9 mouse cellular contexts compared by ENCODE assay signal in the genomic region with DNA sequence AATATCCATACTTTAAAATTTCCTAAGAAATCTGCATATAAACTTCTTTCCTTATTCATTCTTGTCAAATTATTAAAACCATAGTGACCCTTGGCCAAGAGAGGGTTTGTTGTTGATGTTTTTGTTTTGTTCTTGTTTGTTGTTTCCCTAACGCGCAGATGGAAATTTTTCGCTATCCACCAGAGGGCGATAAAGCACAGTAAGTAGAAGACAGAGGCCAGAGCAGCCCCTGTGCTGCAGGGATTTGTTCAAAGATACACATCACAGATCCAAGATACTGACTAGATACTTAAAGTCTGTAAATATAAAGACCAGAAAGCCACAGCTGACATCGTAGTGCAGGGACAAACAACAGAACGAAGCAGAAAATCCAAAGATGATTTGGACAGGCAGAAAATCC. TPM values are rescaled to one million over a fixed set of nuclear protein-coding genes. Genes with fewer than 3 reads are reported as not detected.
DNase-seq lines count a peak whose midpoint lies in the region; ATAC-seq and TF ChIP-seq lines count a peak whose summit lies in the region.
"Had no signal": no experiment of that assay in that cellular context is flagged by ENCODE, and none has a peak within 500 bp of the region (broad histone marks: within the 10 kb centered on the region; RNA-seq: fewer than 3 reads in every experiment).

No protein-coding gene starts in this region.

- peak; percentile 1 for DNase-seq in cerebellum, adult 11 months
- no peak for DNase-seq in cerebellum, adult 11-12 months
- peak; percentile 22 for DNase-seq in MEL (ENCODE audit: low read depth, low spot score)
- DNase-seq in gastrocnemius, postnatal 4 days (ENCODE audit: low spot score in 2 of 2), result peak; percentile 17 to 57
- DNase-seq in layer of hippocampus, adult 9-11 months, result peak; percentile 22
- DNase-seq in midbrain, embryonic 14.5 days, result peak; percentile 92
- peak; percentile 11 for DNase-seq in yolk sac, embryonic 10.5 days (ENCODE audit: low spot score)

- peak; percentile 18 to 41 (median 32); a peak in 4 of 6 replicates for TF ChIP-seq CTCF in MEL (IDR thresholded peaks at IDR 0.05 in 2 of 3, conservative IDR thresholded peaks at IDR 0.05 in 1 of 3; ENCODE audit: control insufficient read depth in 1 of 3, insufficient read depth in 1 of 3, low read depth in 2 of 3, low read length in 3 of 3, poor library complexity in 1 of 3, severe bottlenecking in 1 of 3)

- no peak for TF ChIP-seq EP300 in MEL (IDR thresholded peaks at IDR 0.05; ENCODE audit: low read depth in 1 of 2, low read length in 2 of 2)

- H3K4me3 ChIP-seq in MEL (ENCODE audit: control insufficient read depth in 1 of 2, insufficient read depth in 1 of 2, low read depth in 2 of 2, low read length in 2 of 2), result no peak overlapping the region
- no peak overlapping the region for H3K4me3 ChIP-seq in midbrain, embryonic 14.5 days (replicated peaks; ENCODE audit: low read depth, low read length)

- no peak for TF ChIP-seq POLR2A in MEL (IDR thresholded peaks at IDR 0.05; ENCODE audit: control insufficient read depth in 1 of 2, insufficient read depth in 1 of 2, low read depth in 1 of 2, low read length in 2 of 2, poor library complexity in 1 of 2)

- H3K9me3 ChIP-seq in MEL (replicated peaks; ENCODE audit: insufficient read depth, low read length), result no peaks in the 10 kb centered on the region
- H3K9me3 ChIP-seq in midbrain, embryonic 14.5 days (ENCODE audit: control insufficient read depth, low read length), result no peaks in the 10 kb centered on the region

- H3K27me3 ChIP-seq in MEL (ENCODE audit: control insufficient read depth in 1 of 2, insufficient read depth in 2 of 2, low read length in 2 of 2), result no peaks in the 10 kb centered on the region
- H3K27me3 ChIP-seq in midbrain, embryonic 14.5 days (ENCODE audit: control insufficient read depth, insufficient read depth, low read length), result no peaks in the 10 kb centered on the region

- no peaks in the 10 kb centered on the region for H3K36me3 ChIP-seq in MEL (ENCODE audit: control insufficient read depth in 1 of 2, insufficient read depth in 2 of 2, low read length in 2 of 2)
- H3K36me3 ChIP-seq in midbrain, embryonic 14.5 days (ENCODE audit: control insufficient read depth, insufficient read depth, low read length), result no peaks in the 10 kb centered on the region

- no peak overlapping the region for H3K9ac ChIP-seq in MEL (ENCODE audit: control insufficient read depth, low read depth, low read length, poor library complexity, severe bottlenecking)
- 0 out of 2 replicates have a peak overlapping the region, but pooled peaks have one; percentile 9 for H3K9ac ChIP-seq in midbrain, embryonic 14.5 days (replicated peaks; ENCODE audit: low read length)

- no peaks in the 10 kb centered on the region for H3K79me2 ChIP-seq in MEL (ENCODE audit: control insufficient read depth, insufficient read depth, low read length, poor library complexity)

- ATAC-seq in common myeloid progenitor, adult 5-6 weeks (replicated peaks; ENCODE audit: low read depth, poor library complexity, severe bottlenecking), result peak; percentile 69
- peak; percentile 71 for ATAC-seq in midbrain, embryonic 14.5 days (ENCODE audit: low FRiP score, low TSS enrichment)

- TF ChIP-seq RAD21 in MEL (IDR thresholded peaks at IDR 0.05; ENCODE audit: low read depth, low read length), result peak; percentile 32

- WGBS in midbrain, embryonic 14.5 days, result 12% methylated on average over 6 of the region's 6 CpGs

- H3K4me1 ChIP-seq in MEL (ENCODE audit: control insufficient read depth in 1 of 2, insufficient read depth in 2 of 2, low read length in 2 of 2), result no peaks in the 10 kb centered on the region
- H3K4me1 ChIP-seq in midbrain, embryonic 14.5 days (ENCODE audit: control insufficient read depth, insufficient read depth, low read length), result no peaks in the 10 kb centered on the region

- no peak overlapping the region for H3K4me2 ChIP-seq in midbrain, embryonic 14.5 days (ENCODE audit: low read length)

- no peak overlapping the region for H3K27ac ChIP-seq in MEL (ENCODE audit: control insufficient read depth, low read depth, low read length)
- no peak overlapping the region for H3K27ac ChIP-seq in midbrain, embryonic 14.5 days (replicated peaks; ENCODE audit: low read depth, low read length)

TF ChIP-seq in MEL, 35 proteins besides CTCF, POLR2A, EP300 and RAD21:
- TF ChIP-seq ZC3H11A (IDR thresholded peaks at IDR 0.05; ENCODE audit: low read depth, low read length) (no peak), SMC3 (IDR thresholded peaks at IDR 0.05; ENCODE audit: low read depth, low read length) (peak; percentile 22; the same call in 1 of the 2 replicates)

RNA-seq across cellular contexts. Expression of a gene that starts 6.6 kb away (rescaled TPM):
- total RNA-seq in MEL (2012; rRNA removed), result not detected in 2 replicates
- not detected for polyA plus RNA-seq in MEL (2012; ENCODE audit: insufficient read depth in 1 of 2, insufficient read length in 2 of 2, low read depth in 1 of 2, low replicate concordance in 2 of 2, missing spikeins in 1 of 2)
- not detected in 2 replicates for total RNA-seq in common myeloid progenitor, adult 5-6 weeks (2017)
- not detected for total RNA-seq in gastrocnemius, postnatal 4 days (2021)
- polyA plus RNA-seq in midbrain, embryonic 14.5 days (2014; fragmentation: Nextera tagmentation; extraction: Ambion mirVana), result not detected in 2 replicates
- polyA plus RNA-seq: gonadal fat pad, adult 2 months had no signal

RNA-seq across cellular contexts. Expression of a gene that starts 15.2 kb away (rescaled TPM):
- total RNA-seq in MEL (2012; rRNA removed), result not detected in 2 replicates
- polyA plus RNA-seq in MEL (2012; ENCODE audit: insufficient read depth in 1 of 2, insufficient read length in 2 of 2, low read depth in 1 of 2, low replicate concordance in 2 of 2, missing spikeins in 1 of 2), result not detected
- total RNA-seq in common myeloid progenitor, adult 5-6 weeks (2017), result not detected in 2 replicates
- total RNA-seq in gastrocnemius, postnatal 4 days (2021), result not detected
- not detected in 2 replicates for polyA plus RNA-seq in midbrain, embryonic 14.5 days (2014; fragmentation: Nextera tagmentation; extraction: Ambion mirVana)
- polyA plus RNA-seq: gonadal fat pad, adult 2 months had no signal

RNA-seq across cellular contexts. Expression of a gene that starts 37.3 kb away (rescaled TPM):
- total RNA-seq in MEL (2012; rRNA removed), result not detected in 2 replicates
- not detected for polyA plus RNA-seq in MEL (2012; ENCODE audit: insufficient read depth in 1 of 2, insufficient read length in 2 of 2, low read depth in 1 of 2, low replicate concordance in 2 of 2, missing spikeins in 1 of 2)
- total RNA-seq in common myeloid progenitor, adult 5-6 weeks (2017), result not detected in 2 replicates
- not detected for total RNA-seq in gastrocnemius, postnatal 4 days (2021)
- polyA plus RNA-seq in midbrain, embryonic 14.5 days (2014; fragmentation: Nextera tagmentation; extraction: Ambion mirVana), result not detected in 2 replicates
- polyA plus RNA-seq: gonadal fat pad, adult 2 months had no signal

RNA-seq across cellular contexts. Expression of a gene that starts 44.9 kb away (rescaled TPM):
- not detected in 2 replicates for total RNA-seq in MEL (2012; rRNA removed)
- polyA plus RNA-seq in MEL (2012; ENCODE audit: insufficient read depth in 1 of 2, insufficient read length in 2 of 2, low read depth in 1 of 2, low replicate concordance in 2 of 2, missing spikeins in 1 of 2), result not detected
- not detected in 2 replicates for total RNA-seq in common myeloid progenitor, adult 5-6 weeks (2017)
- total RNA-seq in gastrocnemius, postnatal 4 days (2021), result not detected
- not detected in 2 replicates for polyA plus RNA-seq in midbrain, embryonic 14.5 days (2014; fragmentation: Nextera tagmentation; extraction: Ambion mirVana)
- polyA plus RNA-seq: gonadal fat pad, adult 2 months had no signal

RNA-seq across cellular contexts. Expression of a gene that starts 52.5 kb away (rescaled TPM):
- total RNA-seq in MEL (2012; rRNA removed), result not detected in 2 replicates
- not detected for polyA plus RNA-seq in MEL (2012; ENCODE audit: insufficient read depth in 1 of 2, insufficient read length in 2 of 2, low read depth in 1 of 2, low replicate concordance in 2 of 2, missing spikeins in 1 of 2)
- total RNA-seq in common myeloid progenitor, adult 5-6 weeks (2017), result not detected in 2 replicates
- total RNA-seq in gastrocnemius, postnatal 4 days (2021), result not detected
- not detected in 2 replicates for polyA plus RNA-seq in midbrain, embryonic 14.5 days (2014; fragmentation: Nextera tagmentation; extraction: Ambion mirVana)
- polyA plus RNA-seq: gonadal fat pad, adult 2 months had no signal
